Mouse (Mus musculus) CH12.LX (cell line): ENCODE results near the gene Lrrc10. TPM values are rescaled to one million over a fixed set of nuclear protein-coding genes. Genes with fewer than 3 reads are reported as not detected.
A peak's percentile ranks its signal among the peaks of the same experiment; 100 is the strongest.

ENCODE experiments used
- DNase-seq: peaks from one replicate; pipeline ENCODE4 v3.0.0-alpha.2; 2013; ENCODE audit errors: extremely low read depth
- H3K27ac ChIP-seq: 2 replicates; pipeline ENCODE4 v1.5.1; 2012; ENCODE audit warnings: low read depth, mild to moderate bottlenecking, control low read depth, moderate library complexity; ENCODE audit not compliant: insufficient read depth
- H3K27me3 ChIP-seq: replicated peaks from 2 replicates; pipeline ENCODE3; 2012; ENCODE audit warnings: inconsistent platforms
- H3K36me3 ChIP-seq, 2 experiments: replicated peaks in 1 of 2; 2 replicates each; pipeline versions ENCODE3 to v1.6.1; 2012; ENCODE audit warnings: inconsistent platforms in 1 of 2, low read length in 1 of 2, mild to moderate bottlenecking in 1 of 2, mixed read lengths in 1 of 2, moderate library complexity in 1 of 2; ENCODE audit not compliant: control insufficient read depth in 1 of 2, insufficient read depth in 1 of 2
- H3K4me1 ChIP-seq, 2 experiments: 2 replicates each; pipeline ENCODE4 v1.6.1; 2012; ENCODE audit warnings: inconsistent platforms in 1 of 2, moderate library complexity in 1 of 2; ENCODE audit not compliant: insufficient read depth in 2 of 2, control insufficient read depth in 1 of 2
- H3K4me2 ChIP-seq: 2 replicates; pipeline ENCODE4 v1.6.1; 2012; ENCODE audit warnings: low read depth, mild to moderate bottlenecking, control low read depth; ENCODE audit not compliant: poor library complexity, insufficient read depth, severe bottlenecking
- H3K4me3 ChIP-seq, 3 experiments: fragments of 150-350 bp in 1 of 3; sonication (generic) in 1 of 3; replicated peaks in 1 of 3; 2 replicates each; pipeline versions ENCODE3 to v1.5.1; 2011 to 2012; ENCODE audit warnings: low read depth in 2 of 3, low read length in 2 of 3, mild to moderate bottlenecking in 2 of 3, moderate library complexity in 2 of 3, control low read depth in 1 of 3, improper control_type of control experiment in 1 of 3, inconsistent platforms in 1 of 3, mixed read lengths in 1 of 3; ENCODE audit not compliant: poor library complexity in 1 of 3
- H3K79me2 ChIP-seq: replicated peaks from 2 replicates; pipeline ENCODE4 v1.6.1; 2012; ENCODE audit warnings: mild to moderate bottlenecking, moderate library complexity; ENCODE audit not compliant: control insufficient read depth, poor library complexity, insufficient read depth, severe bottlenecking; ENCODE audit errors: extremely low read depth
- H3K9ac ChIP-seq: 2 replicates; pipeline ENCODE4 v1.6.1; 2012; ENCODE audit warnings: low read depth, mild to moderate bottlenecking, control low read depth, moderate library complexity; ENCODE audit not compliant: insufficient read depth
- H3K9me3 ChIP-seq: replicated peaks from 2 replicates; pipeline ENCODE3; 2012; ENCODE audit warnings: low read length, inconsistent platforms, mixed read lengths
- BHLHE40 ChIP-seq: IDR thresholded peaks from 2 replicates; pipeline ENCODE4 v1.6.1; 2011; ENCODE audit warnings: mild to moderate bottlenecking, low read depth, low read length, improper control_type of control experiment
- CHD1 ChIP-seq: IDR thresholded peaks from 2 replicates; pipeline ENCODE4 v1.6.1; 2012; ENCODE audit warnings: low read depth, low read length, improper control_type of control experiment, inconsistent platforms
- E2F4 ChIP-seq: IDR thresholded peaks from 2 replicates; pipeline ENCODE4 v1.6.1; 2011; ENCODE audit warnings: low read depth, low read length, improper control_type of control experiment; ENCODE audit not compliant: insufficient replicate concordance
- EP300 ChIP-seq: IDR thresholded peaks from 2 replicates; pipeline ENCODE4 v1.6.1; 2011; ENCODE audit warnings: low read length, improper control_type of control experiment
- ETS1 ChIP-seq: conservative IDR thresholded peaks from 2 replicates; pipeline ENCODE4 v1.6.1; 2012; ENCODE audit warnings: low read depth, mild to moderate bottlenecking, inconsistent platforms, low read length, improper control_type of control experiment, moderate library complexity
- GABPA ChIP-seq: IDR thresholded peaks from 2 replicates; pipeline ENCODE4 v1.6.1; 2012; ENCODE audit warnings: low read depth, low read length, improper control_type of control experiment, inconsistent platforms; ENCODE audit not compliant: insufficient replicate concordance
- HCFC1 ChIP-seq: IDR thresholded peaks from 2 replicates; pipeline ENCODE4 v1.6.1; 2012; ENCODE audit warnings: low read depth, mild to moderate bottlenecking, inconsistent platforms, low read length, improper control_type of control experiment
- IRF4 ChIP-seq: IDR thresholded peaks from 2 replicates; pipeline ENCODE4 v1.6.1; 2014; ENCODE audit warnings: low read depth, mild to moderate bottlenecking, inconsistent platforms, low read length, improper control_type of control experiment
- JUN ChIP-seq: IDR thresholded peaks from 2 replicates; pipeline ENCODE4 v1.6.1; 2011; ENCODE audit warnings: low read depth, mild to moderate bottlenecking, low read length, improper control_type of control experiment, moderate library complexity; ENCODE audit not compliant: insufficient read depth
- JUND ChIP-seq: conservative IDR thresholded peaks from 2 replicates; pipeline ENCODE4 v1.6.1; 2011; ENCODE audit warnings: low read depth, low read length, improper control_type of control experiment
- MAZ ChIP-seq: IDR thresholded peaks from 2 replicates; pipeline ENCODE4 v1.6.1; 2012; ENCODE audit warnings: low read depth, mild to moderate bottlenecking, inconsistent platforms, low read length, improper control_type of control experiment, moderate library complexity
- MEF2A ChIP-seq: IDR thresholded peaks from 2 replicates; pipeline ENCODE4 v1.6.1; 2014; ENCODE audit warnings: low read depth, mild to moderate bottlenecking, inconsistent platforms, low read length, improper control_type of control experiment, borderline replicate concordance
- MXI1 ChIP-seq: IDR thresholded peaks from 2 replicates; pipeline ENCODE4 v1.6.1; 2011; ENCODE audit warnings: mild to moderate bottlenecking, low read depth, low read length, improper control_type of control experiment
- NELFE ChIP-seq: IDR thresholded peaks from 2 replicates; pipeline ENCODE4 v1.6.1; 2011; ENCODE audit warnings: low read depth, low read length, improper control_type of control experiment
- NRF1 ChIP-seq: IDR thresholded peaks from 2 replicates; pipeline ENCODE4 v1.6.1; 2014; ENCODE audit warnings: low read depth, mild to moderate bottlenecking, inconsistent platforms, low read length, improper control_type of control experiment, moderate library complexity
- SMC3 ChIP-seq: IDR thresholded peaks from 2 replicates; pipeline ENCODE4 v1.6.1; 2011; ENCODE audit warnings: low read depth, low read length, improper control_type of control experiment
- TBP ChIP-seq: conservative IDR thresholded peaks from 2 replicates; pipeline ENCODE4 v1.6.1; 2011; ENCODE audit warnings: low read depth, low read length, improper control_type of control experiment
- TCF12 ChIP-seq: IDR thresholded peaks from 2 replicates; pipeline ENCODE4 v1.6.1; 2014; ENCODE audit warnings: low read depth, mild to moderate bottlenecking, inconsistent platforms, low read length, improper control_type of control experiment
- UBTF ChIP-seq: IDR thresholded peaks from 2 replicates; pipeline ENCODE4 v1.6.1; 2012; ENCODE audit warnings: low read depth, mild to moderate bottlenecking, inconsistent platforms, low read length, improper control_type of control experiment, moderate library complexity
- ZC3H11A ChIP-seq: IDR thresholded peaks from 2 replicates; pipeline ENCODE4 v1.6.1; 2012; ENCODE audit warnings: low read depth, mild to moderate bottlenecking, inconsistent platforms, low read length, improper control_type of control experiment
- ZMIZ1 ChIP-seq: IDR thresholded peaks from 2 replicates; pipeline ENCODE4 v1.6.1; 2012; ENCODE audit warnings: low read depth, mild to moderate bottlenecking, inconsistent platforms, low read length, improper control_type of control experiment
- ZNF384 ChIP-seq: IDR thresholded peaks from 2 replicates; pipeline ENCODE4 v1.6.1; 2012; ENCODE audit warnings: low read depth, low read length, improper control_type of control experiment, inconsistent platforms
- dilution Hi-C: fragments of 300-500 bp; cut with MboI; formaldehyde crosslinking; loops from 2 replicates; pipeline ENCODE4 v1.14.3; 2020; ENCODE audit warnings: low sequenced_read_pairs; ENCODE audit not compliant: extremely low pct_unique_long_range_greater_than_20kb, extremely low pct_ligation_motif_present
- in situ Hi-C: fragments of 300-500 bp; cut with MboI; formaldehyde crosslinking; loops from 3 replicates; pipeline ENCODE4 v1.14.3; 2019; ENCODE audit warnings: low sequenced_read_pairs, low pct_ligation_motif_present, low pct_unique_long_range_greater_than_20kb, mixed read lengths
- polyA plus RNA-seq: library from polyadenylated mRNA; unstranded; fragments of >175 nt; gene quantifications from 2 replicates; pipeline ENCODE4 v1.2.1, GENCODE M21; 2012; ENCODE audit warnings: low read depth; ENCODE audit not compliant: insufficient read length
- total RNA-seq, 2 experiments: library from RNA; depleted of rRNA; stranded (reverse); fragments of 300-350 nt in 1 of 2; fragments of >200 nt in 1 of 2; gene quantifications; 2 replicates each; pipeline ENCODE4 v1.2.3; 2012 to 2014

Lrrc10 gene
- total and polyA plus RNA-seq, 3 experiments = not detected

- Histone ChIP-seq H3K4me1 (peaks cover 20 to 36% of the 10 kb centered on the region in 2 experiments), H3K27me3 (no peaks in the 10 kb centered on the region), H3K27ac (peak overlapping the region; percentile 33), H3K79me2 (no peaks in the 10 kb centered on the region), H3K4me3 (no peak overlapping the region), H3K36me3 (no peaks in the 10 kb centered on the region), H3K9ac (no peak overlapping the region), H3K9me3 (peaks cover 7% of the 10 kb centered on the region), H3K4me2 (peak overlapping the region; percentile 29)
- TF ChIP-seq EP300 = 0 out of 2 replicates have a peak, but pooled peaks have one; percentile 6
- TF ChIP-seq SMC3 = no peak
- TF ChIP-seq MEF2A = no peak; the same call in 1 of the 2 replicates
- TF ChIP-seq ZMIZ1 = no peak
- peak; percentile 4; the same call in 1 of the 2 replicates for TF ChIP-seq BHLHE40
- no peak for TF ChIP-seq JUN
- TF ChIP-seq TCF12 = no peak
- no peak for TF ChIP-seq ZNF384
- TF ChIP-seq E2F4 = no peak
- TF ChIP-seq IRF4 = no peak
- TF ChIP-seq HCFC1 = no peak; the same call in 1 of the 2 replicates
- no peak for TF ChIP-seq NELFE
- TF ChIP-seq MAZ = peak; percentile 47; the same call in 1 of the 2 replicates
- no peak for TF ChIP-seq ZC3H11A
- TF ChIP-seq JUND = no peak
- TF ChIP-seq GABPA = no peak
- peak; percentile 23; the same call in 1 of the 2 replicates for TF ChIP-seq ETS1
- no peak for TF ChIP-seq MXI1
- in situ Hi-C loops (no loop called here), dilution Hi-C loops (no loop called here)
- DNase-seq = peak; percentile 69
These were observed 26.8 kb upstream of the Lrrc10 start for GRCm38 (mm10) chr10:117018281-117018840.

DNA sequence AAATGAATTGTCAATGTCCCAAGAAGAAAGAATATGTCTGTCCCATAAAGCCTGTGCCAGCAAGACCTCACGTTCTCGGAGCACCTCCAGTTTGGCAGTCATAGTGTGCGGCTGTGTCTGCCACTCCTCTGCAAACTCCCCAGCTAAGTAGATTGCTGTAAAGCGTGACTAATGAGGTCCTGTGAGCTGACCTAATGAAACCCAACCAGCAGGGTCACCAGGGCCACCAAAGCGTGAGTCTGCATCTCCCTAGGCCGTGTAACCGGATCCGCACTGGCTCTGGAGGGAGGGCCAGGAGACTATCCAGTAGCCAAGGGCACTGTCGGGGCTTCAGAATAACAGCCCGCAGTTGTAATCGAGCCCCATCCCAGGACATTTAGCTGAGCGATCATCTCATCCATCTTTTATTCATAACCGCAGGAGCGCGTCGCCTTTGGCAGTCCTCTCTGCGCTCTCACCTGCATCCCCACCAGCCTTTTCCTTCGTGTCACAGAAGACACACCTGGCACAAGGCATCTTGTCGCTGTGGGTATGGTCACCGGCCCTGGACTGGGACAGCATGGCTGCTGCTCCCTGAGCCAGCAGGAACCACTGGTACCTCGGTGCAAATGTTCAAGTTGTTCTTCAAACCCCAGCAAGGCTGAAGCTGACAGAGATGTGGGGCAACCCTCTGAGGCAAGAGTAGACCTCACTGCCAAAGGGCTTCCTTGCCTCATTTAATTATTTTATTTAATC, 24.0 kb upstream of the Lrrc10 start:
- H3K27me3 ChIP-seq = peaks cover 4% of the 10 kb centered on the region
- H3K27ac ChIP-seq = no peak overlapping the region
- no peaks in the 10 kb centered on the region for H3K79me2 ChIP-seq
- no peaks in the 10 kb centered on the region for H3K9me3 ChIP-seq
- TF ChIP-seq TBP (no peak), GABPA (no peak), UBTF (no peak), NRF1 (no peak), CHD1 (no peak)
- no peak overlapping the region for H3K9ac ChIP-seq
- in situ Hi-C loops = no loop called here
- H3K4me1 ChIP-seq = peaks cover 22 to 25% of the 10 kb centered on the region in 2 experiments
- no peaks in the 10 kb centered on the region for H3K36me3 ChIP-seq
- no peak for DNase-seq
- H3K4me2 ChIP-seq = no peak overlapping the region
- dilution Hi-C loops = no loop called here
- no peak overlapping the region for H3K4me3 ChIP-seq
